Mouse (Mus musculus) cerebellum, adult 11-12 months (tissue): ENCODE results near the gene Olfr331.
"Not testable (repeated sequence)": the region's sequence is repeated elsewhere in the genome, so short reads cannot be mapped to it uniquely, and the experiment has no call there.

Experiments used
- DNase-seq: peaks from one replicate; pipeline ENCODE4 v3.0.0; 2022

Olfr331 gene

DNA sequence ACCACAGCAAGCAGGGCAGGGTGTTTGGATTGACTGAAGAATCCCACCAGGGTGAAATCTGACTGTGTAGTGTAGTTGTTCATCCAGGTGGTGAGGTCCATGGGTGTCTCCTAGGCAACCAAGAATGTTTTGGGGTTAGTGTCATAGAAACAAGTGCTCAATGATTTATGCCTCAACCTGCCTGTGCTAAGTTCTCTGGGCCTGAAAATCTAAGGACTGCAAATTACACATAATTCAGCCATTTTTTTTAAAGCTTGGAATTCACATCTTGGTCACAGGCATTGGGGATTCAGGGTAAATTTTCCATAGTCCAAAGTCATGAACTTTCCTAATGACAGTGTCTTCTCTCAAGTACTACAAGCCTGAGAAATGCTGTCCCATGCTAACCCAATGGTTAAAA is at the start of gene Olfr331:
Gene Olfr331, minus strand, starts transcription at position 101 of the 400 bp plus-strand sequence.
- not testable (repeated sequence) for DNase-seq

DNA sequence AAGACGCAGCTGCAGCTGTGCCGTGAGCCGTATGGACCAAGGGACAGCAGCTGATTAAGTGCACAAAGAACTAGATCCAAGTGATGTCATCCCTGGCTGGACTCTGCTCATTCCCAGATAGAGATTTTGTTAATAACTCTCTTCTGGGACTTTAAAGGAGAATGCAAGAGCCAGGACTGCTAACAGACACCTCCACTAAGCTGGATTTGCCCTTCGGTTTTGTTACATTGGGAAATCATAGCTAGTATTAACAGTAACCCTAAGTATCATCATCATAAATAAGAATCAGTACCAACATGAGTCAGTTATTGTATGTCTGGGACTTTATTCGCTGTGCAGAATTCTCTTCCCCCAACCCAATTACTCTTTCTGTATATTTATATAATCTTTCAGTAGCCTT is 44.0 kb upstream of the Olfr331 start, which contains the start of gene Olfr329-ps:
Gene Olfr329-ps, minus strand, starts transcription at position 101 of the 400 bp plus-strand sequence.
- DNase-seq, result no peak

DNA sequence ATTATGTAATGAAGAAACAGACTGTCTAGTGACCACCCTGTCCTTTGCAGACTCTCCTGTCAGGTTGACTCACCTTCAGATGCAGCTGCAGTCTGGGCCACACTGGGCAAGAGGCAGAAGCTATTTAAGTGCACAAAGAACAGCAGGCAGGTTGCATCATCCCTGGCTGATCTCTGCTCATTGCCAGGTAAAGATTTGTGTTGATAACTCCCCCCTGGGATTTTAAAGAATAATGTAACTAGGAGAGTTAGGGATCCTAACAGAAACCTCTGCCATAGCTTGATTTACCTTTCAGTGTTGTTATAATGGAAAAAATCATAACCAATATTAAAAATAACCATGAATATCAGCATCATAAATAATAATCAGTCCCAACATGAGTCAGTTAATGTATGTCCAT is 32.4 kb upstream of the Olfr331 start, which contains the start of gene Olfr330:
Gene Olfr330, minus strand, starts transcription at position 101 of the 400 bp plus-strand sequence.
- DNase-seq, result not testable (repeated sequence)

DNA sequence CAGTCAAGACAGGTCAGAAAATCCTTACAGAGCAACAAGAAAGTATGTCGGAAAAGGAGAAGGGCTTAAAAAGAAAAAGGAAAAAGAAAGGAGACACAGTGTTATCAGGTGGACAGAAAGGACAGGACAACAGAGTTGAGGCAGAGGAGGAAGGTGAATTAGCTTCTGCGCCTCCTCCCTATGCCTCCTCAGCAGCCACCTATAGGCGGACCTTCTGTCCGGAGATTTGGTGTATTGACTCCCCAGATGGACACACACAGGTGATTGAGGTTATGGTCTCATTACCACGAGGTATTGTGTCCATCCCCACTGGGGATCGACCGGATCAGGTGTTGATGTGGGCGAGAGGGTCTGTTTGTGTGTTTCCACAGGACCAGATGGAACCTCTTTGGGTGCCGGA is 17.4 kb upstream of the Olfr331 start:
- DNase-seq, result peak; percentile 33

DNA sequence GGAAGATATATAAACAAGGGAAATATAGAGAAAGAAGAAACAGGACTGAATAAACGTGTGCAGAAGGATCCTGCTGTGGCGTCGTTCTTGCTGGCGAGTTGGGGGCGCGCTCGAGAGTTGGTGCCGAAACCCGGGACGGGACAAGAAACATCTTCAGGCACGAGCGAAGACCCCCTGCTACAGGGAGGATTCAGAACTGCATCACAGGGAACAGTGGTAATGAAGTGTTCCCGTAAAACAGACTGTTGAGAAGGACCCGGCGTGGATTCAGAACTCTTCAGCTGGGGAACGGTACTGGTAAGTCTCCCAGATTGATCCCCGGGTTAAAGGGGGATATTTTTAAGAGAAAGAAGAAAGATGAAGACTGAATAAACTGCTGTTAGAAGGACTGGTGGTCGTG is 16.5 kb upstream of the Olfr331 start:
- peak; percentile 58 for DNase-seq

DNA sequence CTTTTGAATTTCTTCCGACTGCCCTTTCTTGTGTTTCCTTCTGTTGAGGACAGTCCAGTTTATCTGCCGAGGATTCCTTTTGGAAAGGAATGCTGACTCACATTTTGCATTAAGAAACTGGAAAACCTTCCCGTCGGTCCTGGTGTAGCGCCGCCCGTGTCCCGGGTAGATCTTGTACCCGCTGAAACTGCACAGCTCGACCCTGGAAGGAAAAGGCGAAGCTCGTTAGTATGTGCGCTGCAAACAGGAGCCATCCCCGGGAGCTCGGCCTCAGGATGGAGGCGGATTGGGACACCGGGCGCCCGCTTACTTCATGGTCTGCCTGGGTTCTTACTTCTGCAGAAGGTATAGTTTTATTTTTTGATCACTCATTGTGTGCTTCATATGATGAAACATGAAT is 6.7 kb upstream of the Olfr331 start:
- DNase-seq, result not testable (repeated sequence)

DNA sequence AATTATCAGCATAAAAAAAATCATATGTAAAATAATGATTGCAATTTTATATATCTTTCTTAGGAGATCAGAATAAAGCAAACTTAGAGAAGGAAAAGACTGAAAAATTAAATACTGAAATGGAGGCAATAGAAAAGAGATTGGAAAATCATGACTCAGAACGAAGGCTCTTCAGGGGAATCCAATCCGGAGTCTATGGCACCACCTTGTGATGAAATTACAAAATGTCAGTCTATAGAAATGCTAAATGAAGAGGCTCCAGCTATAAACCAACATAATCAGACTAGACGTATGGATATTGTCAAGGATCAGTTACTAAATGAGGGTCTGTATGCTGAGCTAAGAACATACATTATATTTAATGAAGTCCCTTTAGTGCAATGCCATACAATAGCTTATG is 3.1 kb downstream of the Olfr331 start:
- DNase-seq, result no peak

DNA sequence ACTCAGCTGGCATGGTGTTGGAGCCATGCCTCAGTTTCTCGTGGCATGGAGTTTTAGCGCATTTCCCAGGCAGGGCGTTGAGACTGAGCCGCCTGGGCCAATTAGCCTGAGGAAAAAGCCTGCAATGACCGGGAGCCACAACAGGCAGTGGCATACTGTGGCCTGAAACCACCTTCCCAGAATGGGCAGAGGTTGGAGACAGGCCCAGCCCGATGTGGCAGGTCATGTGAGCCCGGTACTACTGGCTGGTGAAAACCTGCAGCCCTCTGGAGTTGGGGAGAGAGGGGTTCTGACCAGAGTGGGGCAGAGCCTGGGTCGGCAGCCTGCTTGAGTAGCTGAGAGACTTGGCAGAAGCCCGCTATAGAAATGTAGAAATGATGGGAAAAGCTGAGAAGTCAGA is 3.6 kb downstream of the Olfr331 start:
- DNase-seq, result no peak

DNA sequence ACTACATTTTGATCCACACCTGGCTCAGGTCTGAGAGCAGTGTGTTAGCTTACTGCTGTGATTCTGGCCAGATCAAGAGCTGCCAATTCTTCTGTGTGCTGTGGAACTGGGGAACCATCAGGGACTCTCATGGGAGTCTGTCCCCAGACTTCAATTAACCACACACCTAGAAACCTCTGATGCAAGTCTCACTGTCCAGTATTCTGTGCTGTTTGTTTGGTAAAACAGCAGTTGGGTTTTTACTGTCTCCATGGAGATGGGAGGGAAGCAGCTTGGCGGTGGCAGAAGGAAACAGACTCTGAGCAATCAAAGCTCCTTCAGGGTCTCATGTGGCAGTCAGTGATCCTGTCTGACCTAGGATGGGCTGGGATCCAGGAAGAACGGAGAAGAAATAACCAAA is 9.9 kb downstream of the Olfr331 start, which contains the start of gene Olfr332:
Gene Olfr332, minus strand, starts transcription at position 101 of the 400 bp plus-strand sequence.
- no peak for DNase-seq

DNA sequence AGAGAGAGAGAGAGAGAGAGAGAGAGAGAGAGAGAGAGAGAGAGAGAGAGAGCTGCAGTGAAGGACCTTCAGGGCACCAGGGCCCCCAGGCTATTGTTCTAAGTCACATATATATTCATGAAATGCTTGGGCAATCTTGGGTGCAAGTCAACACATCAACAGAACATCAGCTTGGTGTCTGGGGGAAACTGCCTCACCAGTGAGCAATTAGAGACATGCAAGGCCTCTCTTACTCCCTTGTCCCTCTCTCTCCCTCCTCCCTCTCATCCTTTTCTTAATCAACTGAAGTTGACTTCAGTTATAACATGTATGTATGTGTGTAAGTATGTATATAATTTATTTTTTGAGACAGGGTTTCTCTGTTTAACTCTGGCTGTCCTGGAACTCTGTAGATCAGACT is 40.2 kb downstream of the Olfr331 start, which contains the start of gene Olfr30:
Gene Olfr30, minus strand, starts transcription at position 101 of the 400 bp plus-strand sequence.
- DNase-seq, result no peak

DNA sequence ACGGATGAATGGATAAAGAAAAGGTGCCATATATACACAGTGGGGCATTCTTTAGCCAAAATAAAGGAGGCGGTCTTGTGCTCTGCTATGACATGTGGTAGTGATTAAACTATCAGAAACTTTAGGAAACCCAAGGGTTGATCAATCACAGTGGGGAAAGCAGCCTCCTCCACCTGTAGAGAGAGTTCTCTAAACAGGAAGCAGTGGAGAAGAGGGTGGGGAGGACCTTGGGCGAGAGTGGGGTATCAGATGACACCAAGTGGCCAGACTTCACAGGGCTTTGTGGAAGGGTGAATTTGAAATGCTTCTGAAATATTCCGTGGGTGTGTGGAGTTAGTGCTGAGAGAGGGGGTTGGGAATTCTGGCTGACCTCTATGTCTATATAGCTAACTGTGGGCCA is 48.8 kb downstream of the Olfr331 start:
- no peak for DNase-seq

DNA sequence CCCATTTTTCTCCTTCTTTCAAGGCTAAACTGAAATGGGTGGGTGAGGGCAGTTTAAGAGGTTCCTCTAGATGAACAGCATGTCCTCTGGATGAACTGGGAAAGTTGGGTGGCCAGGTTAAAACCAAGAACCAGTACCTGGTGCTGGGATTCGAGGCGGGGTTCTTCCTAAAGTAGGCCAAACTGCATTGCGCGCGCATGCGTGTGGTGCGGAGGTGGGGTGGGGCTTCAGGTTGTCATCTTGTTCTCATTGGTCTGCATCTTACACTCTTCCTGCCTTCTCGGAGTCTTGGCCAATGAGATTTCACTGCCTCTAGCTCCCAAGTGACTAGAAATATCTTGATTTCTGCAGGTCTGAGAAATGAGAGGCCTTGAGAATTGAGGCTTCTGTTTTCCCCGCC is 49.6 kb downstream of the Olfr331 start, which contains the start of gene Lypd9:
Gene Lypd9, minus strand, starts transcription at position 165 of the 400 bp plus-strand sequence.
- no peak for DNase-seq
